Mouse (Mus musculus) embryo, embryonic 10.5 days (tissue): ENCODE measurements around the gene Kdm4d.
A peak's percentile ranks its signal among the peaks of the same experiment; 100 is the strongest.
"Not testable (repeated sequence)": the region's sequence is repeated elsewhere in the genome, so short reads cannot be mapped to it uniquely, and the experiment has no call there.

ENCODE experiments used
- DNase-seq: peaks from one replicate; pipeline ENCODE4 v3.0.0-alpha.2; 2015; ENCODE audit warnings: low spot score

Gene Kdm4d

DNA sequence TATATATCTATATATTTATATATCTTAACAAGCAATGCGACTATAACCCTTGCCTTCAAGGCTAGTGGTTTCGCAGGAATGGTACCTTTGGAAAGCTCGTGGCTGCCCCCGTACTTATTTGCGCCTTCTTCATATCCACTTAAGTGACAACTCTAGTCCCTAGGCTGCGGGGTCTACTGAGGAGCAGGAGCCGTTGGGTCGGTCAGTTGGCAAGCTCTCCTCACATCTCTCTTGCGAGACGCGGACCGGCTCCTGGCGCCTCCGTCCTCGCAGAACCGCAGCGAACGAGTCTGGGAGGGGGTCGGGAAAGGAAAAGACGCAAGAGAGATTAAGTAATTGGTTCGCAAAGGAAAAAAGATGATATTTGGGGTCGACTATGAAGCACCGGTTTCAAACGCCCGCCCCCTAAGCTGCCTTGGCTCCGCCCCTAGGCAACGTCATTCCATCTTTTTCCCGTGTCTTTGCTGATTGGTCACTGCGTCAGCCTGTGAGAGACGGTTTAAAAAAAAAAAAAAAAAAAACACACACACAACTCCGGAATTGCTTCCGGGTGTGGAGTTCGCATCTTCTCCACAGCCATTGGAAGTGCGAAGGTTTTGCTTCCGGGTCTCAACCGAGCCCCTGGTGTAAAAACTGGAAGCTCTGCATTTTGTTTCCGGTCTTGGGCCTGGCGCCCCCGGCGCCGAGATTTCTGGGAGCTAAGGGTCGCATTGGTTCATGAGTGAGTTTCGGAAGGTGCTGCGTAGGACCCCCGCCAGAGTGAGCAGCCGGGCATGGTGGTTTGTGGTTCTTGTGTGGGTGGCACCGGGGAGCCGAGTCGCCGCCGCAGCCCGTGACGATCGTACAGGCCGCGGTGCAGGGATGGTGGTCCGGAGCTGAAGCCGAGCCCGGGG, at the start of gene Kdm4d, which contains the start of gene Cwc15:
Kdm4d (minus strand) TSS at position 460 of the 893 bp plus-strand sequence.
Cwc15 (plus strand) TSS at position 595 of the 893 bp plus-strand sequence.
- peak; percentile 99 for DNase-seq

GRCm38 (mm10) chr9:14548366-14548761, 48.1 kb upstream of the Kdm4d start:
- peak; percentile 19 for DNase-seq

DNA sequence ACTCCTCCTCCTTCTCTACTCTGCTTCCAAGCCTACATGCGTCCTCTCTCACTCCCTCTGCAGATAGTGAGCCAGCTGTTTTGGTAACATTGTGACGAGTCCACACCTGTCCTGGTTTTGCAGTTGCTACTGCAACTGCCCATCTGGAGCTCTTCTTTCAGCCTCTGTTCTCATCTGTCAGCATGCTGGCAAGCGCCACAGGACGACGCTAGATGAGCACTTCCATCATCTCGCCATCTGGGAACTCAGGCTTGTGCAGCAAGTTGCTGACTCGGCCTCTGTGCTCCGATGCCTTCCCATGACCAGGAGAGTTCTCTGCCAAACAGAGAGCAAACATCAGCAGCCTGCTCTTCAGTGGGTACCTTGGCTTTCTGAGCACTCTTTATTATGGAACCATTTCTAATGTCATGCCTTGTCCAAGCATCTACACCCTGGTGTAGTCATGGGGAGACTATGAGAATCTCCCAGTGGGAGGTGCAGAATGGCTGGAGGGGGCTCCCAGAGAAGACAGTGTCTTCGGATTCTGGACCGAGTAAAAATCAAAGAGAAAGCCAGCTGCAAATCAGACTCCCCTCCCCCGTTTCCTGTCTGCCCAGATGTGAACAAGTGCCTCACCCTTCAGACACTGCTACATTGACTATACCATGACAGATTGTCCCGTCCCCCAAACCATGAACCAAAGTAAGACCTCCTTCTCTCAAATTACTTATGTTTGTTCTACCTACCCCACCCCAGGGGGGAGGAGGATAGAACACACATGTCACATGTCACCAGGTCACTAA, 47.5 kb upstream of the Kdm4d start:
- peak; percentile 19 for DNase-seq

GRCm38 (mm10) chr9:14544034-14544757, 43.9 kb upstream of the Kdm4d start:
- DNase-seq = no peak

GRCm38 (mm10) chr9:14534833-14535456, 34.7 kb upstream of the Kdm4d start:
- DNase-seq = no peak

DNA sequence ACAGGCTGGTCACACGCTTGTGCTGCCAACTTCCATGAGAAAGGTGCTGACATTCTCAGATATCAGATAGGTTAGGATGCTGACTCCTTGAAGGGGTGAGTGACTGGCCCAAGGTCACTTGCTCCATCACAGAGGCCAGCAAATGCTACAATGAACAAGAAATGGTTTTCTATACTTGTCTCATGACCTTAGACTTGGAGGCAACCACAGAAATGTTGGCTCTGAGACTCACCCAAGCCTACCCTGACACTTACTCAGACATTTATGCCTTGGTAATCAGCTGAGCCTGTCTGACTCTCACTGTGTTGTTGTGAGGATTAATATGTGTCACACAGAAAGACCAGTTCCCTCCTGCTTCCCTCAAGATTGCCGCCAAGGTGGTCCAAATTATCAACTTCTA, 33.4 kb upstream of the Kdm4d start:
- no peak for DNase-seq

DNA sequence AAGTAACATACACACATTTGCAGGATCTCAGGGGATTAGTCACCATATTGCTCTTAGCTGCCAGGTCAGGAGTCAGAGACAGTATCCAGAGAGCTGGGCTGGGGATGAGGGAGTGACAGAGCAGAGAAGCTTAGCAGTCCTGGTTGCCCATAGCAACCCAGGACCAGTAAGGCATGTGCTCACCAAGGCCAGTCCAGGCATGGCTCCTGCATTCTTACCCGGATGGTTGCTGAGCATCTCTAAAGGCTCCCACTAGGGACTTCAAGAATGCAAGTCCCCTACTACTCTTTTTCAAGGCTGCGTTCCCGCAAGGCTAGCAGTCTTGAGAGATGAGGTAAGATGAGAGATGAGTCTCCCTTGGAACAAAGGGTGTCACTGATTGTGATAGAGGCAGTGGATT, 32.0 kb upstream of the Kdm4d start:
- peak; percentile 50 for DNase-seq

GRCm38 (mm10) chr9:14530004-14530403, 29.7 kb upstream of the Kdm4d start:
- DNase-seq = no peak

- peak; percentile 85 for DNase-seq
These were observed 23.2 kb upstream of the Kdm4d start for GRCm38 (mm10) chr9:14523408-14524043.

GRCm38 (mm10) chr9:14521695-14522094, 21.4 kb upstream of the Kdm4d start:
- DNase-seq = no peak

- DNase-seq = no peak
These were observed 20.8 kb upstream of the Kdm4d start for GRCm38 (mm10) chr9:14520971-14521670.

- DNase-seq = no peak
These were observed 17.8 kb upstream of the Kdm4d start for GRCm38 (mm10) chr9:14518105-14518504.

GRCm38 (mm10) chr9:14517296-14517695, 17.0 kb upstream of the Kdm4d start:
- no peak for DNase-seq

DNA sequence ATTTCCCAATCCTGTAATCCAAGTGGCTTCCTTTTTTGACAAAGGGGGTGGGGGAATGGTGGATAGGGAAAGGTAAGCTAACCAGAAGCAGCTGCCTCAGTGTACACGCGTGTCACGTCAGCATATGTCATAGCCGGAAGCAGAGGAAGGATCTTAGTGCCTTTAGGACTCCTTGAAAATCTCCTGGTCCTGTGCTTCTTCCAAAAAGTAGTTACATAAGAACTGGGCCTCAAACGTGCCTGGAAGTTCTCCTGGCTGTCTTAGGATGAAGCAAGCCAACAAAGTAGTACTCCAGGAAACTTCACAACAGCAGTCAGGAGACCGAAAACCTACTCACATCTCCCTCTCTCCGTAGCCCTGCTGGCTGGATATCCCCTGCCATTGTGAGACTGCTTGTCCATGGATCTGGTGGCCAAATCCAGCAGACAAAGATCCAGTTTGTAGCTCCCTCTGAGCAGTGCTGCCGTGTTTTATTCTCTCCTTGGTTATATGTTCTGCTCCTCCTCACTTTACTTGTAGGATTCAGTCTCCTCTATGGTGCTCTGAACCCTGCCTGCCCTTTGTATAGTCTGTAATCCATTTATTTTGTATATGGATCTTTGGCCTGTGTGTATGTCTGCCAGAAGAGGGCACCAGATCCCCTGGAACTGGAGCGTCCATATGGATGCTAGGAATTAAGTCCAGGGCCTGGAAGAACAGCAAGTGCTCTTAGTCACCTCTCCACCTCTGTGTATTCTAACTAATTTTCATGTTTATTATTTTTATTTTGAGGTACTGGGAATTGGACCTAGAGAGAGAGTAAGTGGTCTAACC, 12.6 kb upstream of the Kdm4d start:
- DNase-seq = peak; percentile 77

DNA sequence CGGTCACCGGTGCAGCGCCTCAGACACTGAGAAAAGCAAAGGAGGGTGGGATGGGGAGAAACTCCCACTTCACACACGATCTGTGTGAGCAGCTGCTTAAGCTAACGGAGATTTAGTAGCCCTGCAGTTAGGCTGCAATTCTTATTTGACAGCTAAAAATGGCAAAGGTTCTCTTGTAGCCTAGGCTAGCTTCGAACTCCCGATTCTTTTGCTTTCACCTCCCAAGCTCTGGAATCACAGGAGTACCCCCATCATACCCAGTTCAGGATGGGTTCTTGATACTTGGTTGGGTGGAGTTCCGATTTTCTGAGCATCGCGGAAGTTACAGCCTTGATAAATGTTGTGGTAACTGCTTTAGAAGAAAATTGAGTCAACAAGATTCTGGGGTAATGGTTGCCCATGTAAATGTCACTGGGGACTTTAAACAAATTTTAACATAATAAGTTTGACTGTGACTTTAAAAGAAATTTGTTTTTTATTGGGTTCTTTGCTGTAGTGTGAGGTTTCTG, 688 bp upstream of the Kdm4d start:
- DNase-seq = peak; percentile 40

DNA sequence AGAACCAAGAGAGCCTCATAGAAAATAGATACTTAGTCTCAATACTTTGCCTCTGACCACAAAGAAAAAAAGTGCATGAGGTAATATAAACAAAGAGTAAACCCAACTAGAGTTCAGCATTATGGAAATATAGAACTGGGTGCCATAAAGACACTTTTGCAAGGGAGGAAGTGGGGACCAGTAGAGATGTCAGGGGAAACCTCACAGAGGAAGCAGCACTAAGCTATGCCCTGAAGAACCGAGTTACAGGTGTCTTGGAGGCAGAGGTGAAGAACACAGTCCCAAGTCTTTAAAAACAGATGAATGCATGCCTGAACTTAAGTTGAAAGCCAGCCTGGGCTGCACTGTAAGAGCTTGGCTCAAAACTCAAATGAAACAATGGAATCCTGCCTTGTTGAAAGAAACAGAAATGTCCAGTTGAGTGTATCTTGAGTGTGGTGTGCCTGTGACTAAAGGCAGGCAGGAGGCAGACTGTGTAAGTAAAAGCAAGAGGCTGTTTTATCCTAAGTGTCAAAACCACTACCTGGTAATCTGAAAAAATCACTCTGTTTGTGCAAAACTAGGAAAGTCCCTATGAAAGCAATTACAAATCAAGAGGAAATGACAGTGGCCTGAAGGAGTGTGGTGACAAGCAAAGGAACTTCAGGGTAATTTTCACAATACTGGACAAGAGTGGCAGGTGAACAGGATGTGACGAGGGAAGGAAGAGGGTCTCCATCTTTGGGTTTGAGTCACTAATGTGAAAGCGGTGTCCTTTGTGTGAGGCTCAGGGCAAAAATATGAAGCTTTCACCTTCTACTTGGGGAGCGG, 1.2 kb downstream of the Kdm4d start:
- no peak for DNase-seq

DNA sequence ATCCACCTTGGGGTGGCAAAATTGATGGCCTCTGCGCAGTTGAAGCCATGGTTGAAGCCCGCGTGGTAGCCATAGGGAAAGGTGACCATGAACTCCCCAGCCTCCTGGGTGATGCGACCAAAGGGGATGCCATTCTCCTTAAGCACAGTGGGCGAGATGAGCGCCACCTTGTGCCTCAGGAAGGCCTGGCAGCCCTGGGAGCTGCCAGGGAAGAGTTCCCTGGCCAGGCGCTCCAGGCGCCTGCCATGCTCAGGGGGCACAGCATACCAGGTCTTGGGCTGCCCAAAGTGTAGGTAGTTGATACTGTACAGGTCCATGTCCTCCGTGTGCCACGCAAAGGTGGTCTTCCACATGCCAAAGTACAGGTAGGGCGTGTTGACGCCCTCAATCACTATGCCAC, 36.6 kb downstream of the Kdm4d start:
- DNase-seq = not testable (repeated sequence)

GRCm38 (mm10) chr9:14462536-14462935, 37.7 kb downstream of the Kdm4d start:
- DNase-seq = not testable (repeated sequence)

DNA sequence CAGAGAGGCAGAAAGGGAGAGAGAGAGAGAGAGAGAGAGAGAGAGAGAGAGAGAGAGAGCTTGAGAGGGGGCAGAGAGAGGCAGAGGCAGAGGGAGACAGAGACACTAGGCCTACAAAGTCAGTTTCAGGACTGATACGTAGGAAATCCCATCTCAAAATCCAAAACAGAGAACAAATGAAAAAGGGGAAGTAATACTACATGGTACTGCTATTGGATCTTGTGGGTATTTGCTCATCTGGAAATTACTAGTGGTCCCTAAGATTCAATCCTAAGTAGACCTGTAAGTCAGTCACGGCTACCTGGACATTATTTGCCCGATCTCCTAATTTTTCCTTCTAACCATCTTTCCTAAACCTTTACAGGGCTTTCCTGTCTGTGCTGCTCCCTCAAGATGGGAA, 44.0 kb downstream of the Kdm4d start:
- DNase-seq = no peak
